Mouse (Mus musculus): ENCODE results near the gene Abcb11. TPM values are rescaled to one million over a fixed set of nuclear protein-coding genes. Genes with fewer than 3 reads are reported as not detected.

Gene Abcb11
- polyA plus RNA-seq, 1 experiment from 2014 or later = not detected

GRCm38 (mm10) chr2:69247081-69247480, 95.3 kb downstream of the Abcb11 start:
- peaks cover 16% of the 10 kb centered on the region for H3K4me1 ChIP-seq
- H3K36me3 ChIP-seq = no peaks in the 10 kb centered on the region
- H3K9ac ChIP-seq (replicated peaks) = no peak overlapping the region
- H3K27ac ChIP-seq (replicated peaks) = no peak overlapping the region
- no peaks in the 10 kb centered on the region for H3K27me3 ChIP-seq
- H3K9me3 ChIP-seq = no peaks in the 10 kb centered on the region
- H3K4me3 ChIP-seq = no peak overlapping the region
- WGBS = 93% methylated on average over 1 of the region's 1 CpGs
- ATAC-seq (replicated peaks) = no peak
- H3K4me2 ChIP-seq (replicated peaks) = no peak overlapping the region

GRCm38 (mm10) chr2:69244924-69245323, 97.5 kb downstream of the Abcb11 start:
- no peaks in the 10 kb centered on the region for H3K36me3 ChIP-seq
- H3K9ac ChIP-seq (replicated peaks) = no peak overlapping the region
- peaks cover 16% of the 10 kb centered on the region for H3K4me1 ChIP-seq
- no peaks in the 10 kb centered on the region for H3K9me3 ChIP-seq
- no peak for ATAC-seq (replicated peaks)
- H3K4me2 ChIP-seq (replicated peaks) = no peak overlapping the region
- H3K4me3 ChIP-seq = no peak overlapping the region
- H3K27me3 ChIP-seq = no peaks in the 10 kb centered on the region
- 30% methylated on average over 2 of the region's 2 CpGs for WGBS
- 0 out of 2 replicates have a peak overlapping the region, but pooled peaks have one; percentile 6 for H3K27ac ChIP-seq (replicated peaks)

DNA sequence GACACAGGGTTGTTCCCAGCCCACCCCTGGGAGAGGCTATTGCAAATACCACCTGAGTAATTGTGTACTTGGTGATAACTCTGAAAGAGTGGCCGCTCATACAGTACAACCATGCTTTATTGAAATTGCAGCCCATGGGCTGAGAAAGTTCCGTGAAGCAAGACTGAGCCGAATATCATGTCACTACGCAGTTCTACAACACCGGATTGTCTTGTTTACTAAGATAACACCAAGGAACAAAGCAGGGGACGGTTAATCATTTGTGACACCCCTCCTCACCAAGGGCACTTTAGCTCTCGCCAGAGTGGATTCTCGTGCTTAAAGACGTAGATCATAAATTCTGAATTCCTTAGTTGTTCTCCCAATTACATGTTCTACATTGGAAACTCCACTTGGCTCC, 103.1 kb downstream of the Abcb11 start:
- H3K4me1 ChIP-seq = peaks cover 3% of the 10 kb centered on the region; the same call in 1 of the 2 replicates
- H3K4me3 ChIP-seq = no peak overlapping the region
- 95% methylated on average over 9 of the region's 9 CpGs for WGBS
- H3K27ac ChIP-seq (replicated peaks) = no peak overlapping the region
- no peak overlapping the region for H3K4me2 ChIP-seq (replicated peaks)
- H3K27me3 ChIP-seq = no peaks in the 10 kb centered on the region
- H3K9me3 ChIP-seq = no peaks in the 10 kb centered on the region
- H3K9ac ChIP-seq (replicated peaks) = no peak overlapping the region
- ATAC-seq (replicated peaks) = no peak
- no peaks in the 10 kb centered on the region for H3K36me3 ChIP-seq

DNA sequence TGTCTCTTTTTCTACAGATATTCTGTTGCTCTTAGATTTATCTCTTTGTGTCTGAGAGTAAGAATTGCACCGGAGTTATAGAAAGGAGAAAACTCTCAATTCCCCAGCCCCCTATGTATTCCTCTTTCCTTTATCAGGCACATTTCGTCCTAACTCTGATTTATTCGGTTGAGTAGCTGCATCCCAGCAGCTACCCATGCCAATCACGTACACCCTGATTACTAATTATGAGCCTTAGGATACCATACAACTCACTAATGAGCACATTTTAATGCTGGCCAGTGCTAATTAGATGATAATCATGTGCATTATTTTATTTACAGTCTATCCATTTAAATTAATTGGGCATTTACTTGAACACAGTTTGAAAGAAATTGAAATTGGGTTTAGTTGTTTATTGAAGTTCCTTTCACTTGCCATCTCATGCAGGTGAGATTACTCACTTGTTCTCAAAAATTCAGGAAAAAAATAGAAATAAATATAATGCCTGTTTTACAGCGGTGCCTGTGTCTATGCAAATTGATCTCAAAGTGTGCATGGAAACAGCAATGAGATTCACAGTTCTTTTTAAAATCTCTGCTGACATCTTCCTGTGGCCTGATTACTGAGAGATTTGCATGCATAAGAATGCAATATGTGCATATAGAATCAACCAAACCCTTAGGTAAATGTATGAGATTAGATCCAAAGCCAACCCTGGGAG, 107.3 kb downstream of the Abcb11 start:
- peaks cover 3% of the 10 kb centered on the region; the same call in 1 of the 2 replicates for H3K4me1 ChIP-seq
- peak; percentile 94 for ATAC-seq (replicated peaks)
- 9% methylated on average over 5 of the region's 5 CpGs for WGBS
- H3K36me3 ChIP-seq = no peaks in the 10 kb centered on the region
- H3K27ac ChIP-seq (replicated peaks) = 0 out of 2 replicates have a peak overlapping the region, but pooled peaks have one; percentile 23
- no peak overlapping the region for H3K9ac ChIP-seq (replicated peaks)
- no peaks in the 10 kb centered on the region for H3K27me3 ChIP-seq
- H3K4me3 ChIP-seq = no peak overlapping the region
- H3K4me2 ChIP-seq (replicated peaks) = no peak overlapping the region
- H3K9me3 ChIP-seq = no peaks in the 10 kb centered on the region

GRCm38 (mm10) chr2:69232101-69232500, 110.3 kb downstream of the Abcb11 start:
- ATAC-seq (replicated peaks) = no peak
- Histone ChIP-seq H3K4me2 (replicated peaks) (no peak overlapping the region), H3K9me3 (no peaks in the 10 kb centered on the region), H3K27me3 (no peaks in the 10 kb centered on the region), H3K4me1 (peaks cover 3% of the 10 kb centered on the region; the same call in 1 of the 2 replicates), H3K36me3 (no peaks in the 10 kb centered on the region), H3K9ac (replicated peaks) (no peak overlapping the region), H3K4me3 (no peak overlapping the region), H3K27ac (replicated peaks) (no peak overlapping the region)

- Histone ChIP-seq H3K9ac (replicated peaks) (no peak overlapping the region), H3K9me3 (no peaks in the 10 kb centered on the region), H3K27ac (replicated peaks) (no peak overlapping the region), H3K4me3 (no peak overlapping the region), H3K4me2 (replicated peaks) (no peak overlapping the region), H3K27me3 (0 out of 2 replicates have a peak, but pooled peaks cover 6% of the 10 kb centered on the region), H3K36me3 (no peaks in the 10 kb centered on the region), H3K4me1 (no peaks in the 10 kb centered on the region; the same call in 1 of the 2 replicates)
- 90% methylated on average over 2 of the region's 2 CpGs for WGBS
- ATAC-seq (replicated peaks) = no peak
These were observed 112.3 kb downstream of the Abcb11 start for GRCm38 (mm10) chr2:69230137-69230536.

DNA sequence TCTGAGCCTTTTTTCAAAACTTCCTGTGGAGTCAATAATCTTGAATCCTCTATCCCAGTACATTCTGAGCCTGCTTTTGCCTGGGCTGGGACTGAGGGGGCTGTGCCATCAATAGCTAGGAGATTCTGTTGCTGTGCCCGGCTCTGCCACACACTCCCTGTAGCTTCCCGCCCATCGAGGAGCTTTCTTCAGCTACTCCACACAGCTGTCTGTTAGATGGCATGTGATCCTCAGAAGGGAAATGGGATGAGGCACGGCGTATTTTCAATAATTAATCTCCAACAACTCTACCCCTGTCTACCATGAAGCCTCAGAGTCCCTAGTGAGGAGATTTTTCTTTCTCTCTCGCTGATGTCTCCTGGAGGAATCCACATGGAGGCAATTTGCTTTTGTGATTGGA, 113.8 kb downstream of the Abcb11 start:
- no peak overlapping the region for H3K27ac ChIP-seq (replicated peaks)
- H3K27me3 ChIP-seq = 0 out of 2 replicates have a peak, but pooled peaks cover 6% of the 10 kb centered on the region
- no peaks in the 10 kb centered on the region for H3K9me3 ChIP-seq
- H3K9ac ChIP-seq (replicated peaks) = no peak overlapping the region
- no peaks in the 10 kb centered on the region for H3K4me1 ChIP-seq
- no peak for ATAC-seq (replicated peaks)
- no peak overlapping the region for H3K4me2 ChIP-seq (replicated peaks)
- H3K36me3 ChIP-seq = no peaks in the 10 kb centered on the region
- 74% methylated on average over 6 of the region's 6 CpGs for WGBS
- no peak overlapping the region for H3K4me3 ChIP-seq

GRCm38 (mm10) chr2:69226876-69227275, 115.5 kb downstream of the Abcb11 start:
- H3K9me3 ChIP-seq = no peaks in the 10 kb centered on the region
- no peak overlapping the region for H3K9ac ChIP-seq (replicated peaks)
- 0 out of 2 replicates have a peak, but pooled peaks cover 6% of the 10 kb centered on the region for H3K27me3 ChIP-seq
- H3K4me2 ChIP-seq (replicated peaks) = no peak overlapping the region
- no peak for ATAC-seq (replicated peaks)
- no peaks in the 10 kb centered on the region for H3K36me3 ChIP-seq
- H3K27ac ChIP-seq (replicated peaks) = no peak overlapping the region
- 92% methylated on average over 9 of the region's 9 CpGs for WGBS
- peaks cover 2% of the 10 kb centered on the region; the same call in 1 of the 2 replicates for H3K4me1 ChIP-seq
- H3K4me3 ChIP-seq = no peak overlapping the region

DNA sequence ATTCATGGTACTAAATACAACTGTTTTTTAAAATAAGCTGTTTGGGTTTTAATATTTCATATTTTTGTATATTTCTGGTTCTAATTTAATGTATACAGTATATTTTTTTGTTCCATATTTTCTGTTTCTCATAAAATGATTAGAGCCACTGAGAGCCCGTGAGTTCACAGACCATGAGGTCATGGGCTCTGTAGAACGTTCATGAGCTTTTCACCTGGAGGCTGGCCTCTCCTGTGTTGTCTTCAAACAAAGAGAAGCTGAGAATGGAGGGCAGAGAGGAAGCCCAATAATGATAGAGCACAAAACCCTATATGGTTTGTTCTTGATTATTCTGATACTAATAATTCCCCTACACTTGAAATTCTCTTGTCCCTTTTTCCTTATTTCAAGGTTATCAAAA, 117.7 kb downstream of the Abcb11 start:
- Histone ChIP-seq H3K9ac (replicated peaks) (no peak overlapping the region), H3K4me1 (peaks cover 3% of the 10 kb centered on the region; the same call in 1 of the 2 replicates), H3K27me3 (0 out of 2 replicates have a peak, but pooled peaks cover 6% of the 10 kb centered on the region), H3K4me2 (replicated peaks) (no peak overlapping the region), H3K9me3 (no peaks in the 10 kb centered on the region), H3K36me3 (no peaks in the 10 kb centered on the region), H3K4me3 (no peak overlapping the region), H3K27ac (replicated peaks) (no peak overlapping the region)
- ATAC-seq (replicated peaks) = no peak
- 52% methylated on average over 2 of the region's 2 CpGs for WGBS

DNA sequence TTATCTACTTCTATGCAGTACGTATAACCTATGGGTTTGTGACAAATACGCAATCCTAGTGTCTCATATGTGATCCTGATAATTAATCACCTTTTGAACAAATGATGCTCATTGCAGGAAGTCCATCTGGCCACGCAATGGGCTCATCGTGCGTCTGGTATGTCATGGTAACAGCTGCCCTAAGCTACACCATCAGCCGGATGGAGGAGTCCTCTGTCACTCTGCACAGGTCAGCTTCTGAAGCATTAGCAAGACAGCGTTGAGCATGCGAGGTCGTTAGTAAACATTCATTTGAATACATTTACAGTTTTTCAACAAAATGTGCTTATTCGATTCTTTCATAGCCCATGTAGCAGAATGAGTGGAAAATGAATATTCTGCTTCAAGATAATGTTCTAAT, 119.6 kb downstream of the Abcb11 start:
- no peak for ATAC-seq (replicated peaks)

GRCm38 (mm10) chr2:69221868-69222416, 120.5 kb downstream of the Abcb11 start:
- Histone ChIP-seq H3K4me1 (peaks cover 3% of the 10 kb centered on the region; the same call in 1 of the 2 replicates), H3K4me2 (replicated peaks) (no peak overlapping the region), H3K4me3 (no peak overlapping the region), H3K27me3 (0 out of 2 replicates have a peak, but pooled peaks cover 6% of the 10 kb centered on the region), H3K9me3 (no peaks in the 10 kb centered on the region), H3K9ac (replicated peaks) (no peak overlapping the region), H3K36me3 (no peaks in the 10 kb centered on the region), H3K27ac (replicated peaks) (no peak overlapping the region)
- ATAC-seq (replicated peaks) = no peak
- 28% methylated on average over 5 of the region's 5 CpGs for WGBS

More for the DNA sequence above, 119.6 kb downstream of the Abcb11 start:
- Histone ChIP-seq H3K4me2 (replicated peaks) (no peak overlapping the region), H3K9me3 (no peaks in the 10 kb centered on the region), H3K4me3 (no peak overlapping the region), H3K27ac (replicated peaks) (no peak overlapping the region), H3K36me3 (no peaks in the 10 kb centered on the region), H3K27me3 (0 out of 2 replicates have a peak, but pooled peaks cover 6% of the 10 kb centered on the region), H3K4me1 (peaks cover 3% of the 10 kb centered on the region; the same call in 1 of the 2 replicates), H3K9ac (replicated peaks) (no peak overlapping the region)
- 47% methylated on average over 10 of the region's 10 CpGs for WGBS

DNA sequence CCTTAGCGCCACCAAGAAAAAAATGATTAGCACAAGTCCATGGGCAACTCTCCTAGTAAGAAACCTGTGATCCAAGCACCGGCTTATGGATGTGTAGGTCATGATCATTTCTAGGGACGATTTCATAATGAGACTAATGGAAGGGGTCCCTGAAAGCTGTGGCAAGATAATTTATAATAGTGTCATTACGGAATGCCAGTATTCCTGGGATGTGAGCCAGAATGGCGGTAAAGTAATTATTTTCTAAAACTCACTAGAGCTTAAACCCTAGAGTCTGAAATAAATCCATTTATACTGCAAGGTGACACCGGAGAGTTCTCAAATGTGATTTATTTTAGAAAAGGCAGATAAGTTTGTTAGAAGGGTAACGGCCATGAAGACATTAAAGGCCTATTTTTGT, 127.2 kb downstream of the Abcb11 start:
- Histone ChIP-seq H3K27ac (replicated peaks) (no peak overlapping the region), H3K9ac (replicated peaks) (no peak overlapping the region), H3K4me3 (no peak overlapping the region), H3K9me3 (no peaks in the 10 kb centered on the region), H3K4me2 (replicated peaks) (no peak overlapping the region), H3K36me3 (no peaks in the 10 kb centered on the region), H3K27me3 (no peaks in the 10 kb centered on the region), H3K4me1 (no peaks in the 10 kb centered on the region; the same call in 1 of the 2 replicates)
- ATAC-seq (replicated peaks) = no peak
- WGBS = 51% methylated on average over 7 of the region's 7 CpGs
